Mouse (Mus musculus): ENCODE results near the gene Ctcf.

DNA sequence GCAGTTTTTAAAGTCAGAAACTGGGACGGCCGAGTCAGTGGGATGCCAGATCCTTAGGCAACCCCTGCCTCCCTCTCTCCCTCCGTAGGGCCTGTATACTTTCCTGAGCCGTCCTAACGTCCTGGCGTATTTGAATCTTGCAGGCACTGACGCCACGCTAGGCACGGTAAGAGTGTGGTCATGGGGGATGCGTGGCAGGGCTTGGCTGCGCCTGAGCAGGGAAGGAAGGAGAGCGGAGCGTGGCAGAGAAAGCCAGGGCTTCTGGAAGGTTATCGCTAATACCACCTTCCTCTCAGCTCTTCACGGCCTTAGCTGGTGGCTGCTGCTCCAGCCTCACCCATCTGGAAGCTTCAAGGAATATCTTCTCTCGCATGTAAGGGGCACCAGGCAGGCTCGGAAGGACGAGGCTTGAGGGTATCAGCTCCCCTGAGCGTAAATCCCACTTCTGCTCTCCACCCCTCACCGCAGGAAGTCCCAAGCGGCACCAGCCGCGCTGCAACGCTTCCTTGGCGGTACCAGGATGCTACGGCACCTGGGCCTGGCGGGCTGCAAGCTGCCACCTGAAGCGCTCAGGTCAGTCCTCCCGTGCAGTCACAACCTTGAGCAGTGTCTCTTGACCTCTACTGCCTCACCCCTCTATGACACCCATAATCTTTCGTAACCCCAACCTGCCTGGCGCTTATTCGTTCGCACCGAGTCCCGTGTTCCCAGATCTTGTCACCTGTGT, 53.1 kb downstream of the Ctcf start:
- TF ChIP-seq CTCF (IDR thresholded peaks at IDR 0.05; ENCODE audit: control insufficient read depth, insufficient read depth, insufficient read length), result no peak
- TF ChIP-seq CEBPB (IDR thresholded peaks at IDR 0.05; ENCODE audit: low read depth), result no peak
- no peak for TF ChIP-seq MAX (IDR thresholded peaks at IDR 0.05)
- TF ChIP-seq USF1 (IDR thresholded peaks at IDR 0.05; ENCODE audit: low read depth), result no peak
- no peak for TF ChIP-seq MYOD1 (IDR thresholded peaks at IDR 0.05; ENCODE audit: control insufficient read depth, insufficient read length, low read depth)
